Mouse (Mus musculus): ENCODE results near the gene Cpne6. TPM values are rescaled to one million over a fixed set of nuclear protein-coding genes. Genes with fewer than 3 reads are reported as not detected.

Cpne6 gene
- total RNA-seq (2021): not detected
- long read RNA-seq, experiment 1: 0 reads
- long read RNA-seq, experiment 2: 0 reads

GRCm38 (mm10) chr14:55510125-55510731 lies at the start of gene Cpne6:
Cpne6 (plus strand) TSS chr14:55510445.
- DNase-seq (ENCODE audit: low spot score): no peak

GRCm38 (mm10) chr14:55461757-55462156 lies 48.5 kb upstream of the Cpne6 start:
- DNase-seq (ENCODE audit: low spot score): no peak

- no peak for DNase-seq (ENCODE audit: low spot score)
Observed at GRCm38 (mm10) chr14:55466481-55466880, 43.8 kb upstream of the Cpne6 start.

- DNase-seq (ENCODE audit: low spot score): no peak
Observed at GRCm38 (mm10) chr14:55467108-55467507, 43.1 kb upstream of the Cpne6 start.

GRCm38 (mm10) chr14:55468301-55468741 lies 41.9 kb upstream of the Cpne6 start:
- DNase-seq (ENCODE audit: low spot score): no peak

GRCm38 (mm10) chr14:55469041-55469440 lies 41.2 kb upstream of the Cpne6 start:
- DNase-seq (ENCODE audit: low spot score): no peak

GRCm38 (mm10) chr14:55469821-55470220 lies 40.4 kb upstream of the Cpne6 start:
- DNase-seq (ENCODE audit: low spot score): no peak

- DNase-seq (ENCODE audit: low spot score): no peak
Observed at GRCm38 (mm10) chr14:55470806-55471205, 39.4 kb upstream of the Cpne6 start.

- DNase-seq (ENCODE audit: low spot score): no peak
Observed at GRCm38 (mm10) chr14:55475654-55476053, 34.6 kb upstream of the Cpne6 start.

- no peak for DNase-seq (ENCODE audit: low spot score)
Observed at GRCm38 (mm10) chr14:55477421-55477820, 32.8 kb upstream of the Cpne6 start.

GRCm38 (mm10) chr14:55477829-55478228 lies 32.4 kb upstream of the Cpne6 start:
- no peak for DNase-seq (ENCODE audit: low spot score)

GRCm38 (mm10) chr14:55478651-55479599 lies 31.3 kb upstream of the Cpne6 start, which contains the start of gene Dhrs4:
Dhrs4 (plus strand) TSS chr14:55478758.
- peak; percentile 72 for DNase-seq (ENCODE audit: low spot score)

- DNase-seq (ENCODE audit: low spot score): no peak
Observed at GRCm38 (mm10) chr14:55479629-55480028, 30.6 kb upstream of the Cpne6 start.

- no peak for DNase-seq (ENCODE audit: low spot score)
Observed at GRCm38 (mm10) chr14:55484430-55485085, 25.7 kb upstream of the Cpne6 start.

GRCm38 (mm10) chr14:55486836-55487235 lies 23.4 kb upstream of the Cpne6 start:
- no peak for DNase-seq (ENCODE audit: low spot score)

- peak; percentile 35 for DNase-seq (ENCODE audit: low spot score)
Observed at GRCm38 (mm10) chr14:55490361-55491201, 19.7 kb upstream of the Cpne6 start, which contains the start of gene Carmil3. Carmil3 (plus strand) TSS chr14:55490651.

GRCm38 (mm10) chr14:55491291-55491833 lies 18.9 kb upstream of the Cpne6 start:
- peak; percentile 21 for DNase-seq (ENCODE audit: low spot score)

- DNase-seq (ENCODE audit: low spot score): no peak
Observed at GRCm38 (mm10) chr14:55492103-55492502, 18.1 kb upstream of the Cpne6 start.

GRCm38 (mm10) chr14:55495509-55496240 lies 14.6 kb upstream of the Cpne6 start:
- DNase-seq (ENCODE audit: low spot score): no peak
